Mouse (Mus musculus) B cell, adult 2 months (primary cell): ENCODE measurements around the gene Btg2.

Source experiments
- DNase-seq, 2 experiments: peaks; one replicate each; pipeline ENCODE4 v3.0.0; 2022

Gene Btg2

GRCm38 (mm10) chr1:134055058-134055457 is 23.9 kb downstream of the Btg2 start:
- DNase-seq = no peak

GRCm38 (mm10) chr1:134053207-134053606 is 25.7 kb downstream of the Btg2 start:
- peak; percentile 90 to 91 for DNase-seq

- no peak for DNase-seq
These were observed 29.4 kb downstream of the Btg2 start for GRCm38 (mm10) chr1:134049542-134049941.

- peak; percentile 76 to 78 for DNase-seq
These were observed 30.2 kb downstream of the Btg2 start for GRCm38 (mm10) chr1:134048759-134049158.

- DNase-seq = no peak
These were observed 31.5 kb downstream of the Btg2 start for GRCm38 (mm10) chr1:134047431-134047830.

- DNase-seq = peak in 1 of 2 experiments; percentile 12
These were observed 32.5 kb downstream of the Btg2 start for GRCm38 (mm10) chr1:134046387-134046786.

- DNase-seq = peak; percentile 53 to 60
These were observed 32.9 kb downstream of the Btg2 start for GRCm38 (mm10) chr1:134045971-134046370.

- no peak for DNase-seq
These were observed 34.1 kb downstream of the Btg2 start for GRCm38 (mm10) chr1:134044805-134045204.

- DNase-seq = no peak
These were observed 36.6 kb downstream of the Btg2 start for GRCm38 (mm10) chr1:134042341-134042740.

GRCm38 (mm10) chr1:134041900-134042299 is 37.0 kb downstream of the Btg2 start:
- no peak for DNase-seq

- no peak for DNase-seq
These were observed 39.6 kb downstream of the Btg2 start for GRCm38 (mm10) chr1:134039361-134039760.

GRCm38 (mm10) chr1:134038336-134038735 is 40.6 kb downstream of the Btg2 start:
- DNase-seq = no peak

GRCm38 (mm10) chr1:134037172-134037571 is 41.7 kb downstream of the Btg2 start, which contains the start of gene Fmod:
Gene Fmod (plus strand): TSS chr1:134037254.
- DNase-seq = no peak

GRCm38 (mm10) chr1:134036492-134036891 is 42.4 kb downstream of the Btg2 start:
- peak; percentile 14 to 15 for DNase-seq

GRCm38 (mm10) chr1:134028161-134028846 is 50.6 kb downstream of the Btg2 start:
- DNase-seq = no peak

GRCm38 (mm10) chr1:134026741-134027140 is 52.2 kb downstream of the Btg2 start:
- no peak for DNase-seq

GRCm38 (mm10) chr1:134025975-134026374 is 52.9 kb downstream of the Btg2 start:
- no peak for DNase-seq
